Mouse (Mus musculus) embryonic facial prominence, embryonic 11.5 days (tissue): ENCODE measurements at regions not wholly inside any gene's neighbourhood (a gene's known extent, or its start where the extent isn't known, plus 50 kb on each side); places are given as distances from the start of the nearest gene placed in this dataset.

Source experiments
- ATAC-seq: fragments of 200-750 bp; cut with Nextera tagmentation; replicated peaks from 2 replicates; pipeline ENCODE4 v1.8.0; 2017; ENCODE audit warnings: low read depth; ENCODE audit not compliant: insufficient number of reproducible peaks, low FRiP score, low TSS enrichment
- DNase-seq: peaks from one replicate; pipeline ENCODE4 v3.0.0-alpha.2; 2015; ENCODE audit warnings: low spot score
- H3K27ac ChIP-seq: fragments of 300-500 bp; sonication (generic); replicated peaks from 2 replicates; pipeline ENCODE4 v1.5.1; 2014; ENCODE audit warnings: mild to moderate bottlenecking, low read depth, low read length, control low read depth
- H3K27me3 ChIP-seq: fragments of 300-500 bp; sonication (generic); 2 replicates; pipeline ENCODE4 v1.6.1; 2014; ENCODE audit warnings: mild to moderate bottlenecking, low read length, moderate library complexity, mixed read lengths; ENCODE audit not compliant: control insufficient read depth, insufficient read depth
- H3K36me3 ChIP-seq: fragments of 300-500 bp; sonication (generic); replicated peaks from 2 replicates; pipeline ENCODE4 v1.6.1; 2014; ENCODE audit warnings: low read depth, mild to moderate bottlenecking, low read length, moderate library complexity, mixed read lengths; ENCODE audit not compliant: control insufficient read depth, insufficient read depth
- H3K4me1 ChIP-seq: fragments of 300-500 bp; sonication (generic); 2 replicates; pipeline ENCODE4 v1.6.1; 2014; ENCODE audit warnings: low read length, mixed read lengths; ENCODE audit not compliant: control insufficient read depth, insufficient read depth
- H3K4me2 ChIP-seq: fragments of 300-500 bp; sonication (generic); 2 replicates; pipeline ENCODE4 v1.6.1; 2014; ENCODE audit warnings: low read depth, mild to moderate bottlenecking, control low read depth, low read length, moderate library complexity
- H3K4me3 ChIP-seq: fragments of 300-500 bp; sonication (generic); 2 replicates; pipeline ENCODE4 v1.5.1; 2014; ENCODE audit warnings: low read depth, low read length, control low read depth
- H3K9ac ChIP-seq: fragments of 300-500 bp; sonication (generic); replicated peaks from 2 replicates; pipeline ENCODE4 v1.6.1; 2014; ENCODE audit warnings: mild to moderate bottlenecking, control low read depth, low read length
- H3K9me3 ChIP-seq: fragments of 300-500 bp; sonication (generic); replicated peaks from 2 replicates; pipeline ENCODE4 v1.6.1; 2016; ENCODE audit warnings: mild to moderate bottlenecking, low read length, inconsistent platforms, mixed read lengths; ENCODE audit not compliant: control insufficient read depth
- WGBS: fragments of 180-500 bp; shearing (Covaris S2); extraction: QIAGEN DNeasy Blood & Tissue Kit; methylation state at CpG from one replicate; pipeline ENCODE4 v1.1.7; 2014; 5-methylcytosine and 5-hydroxymethylcytosine counted together

GRCm38 (mm10) chr13:53664631-53665230 is 191.9 kb upstream of the Msx2 start:
- Histone ChIP-seq H3K9ac (no peak overlapping the region), H3K4me2 (no peak overlapping the region), H3K27ac (no peak overlapping the region), H3K27me3 (no peaks in the 10 kb centered on the region), H3K36me3 (no peaks in the 10 kb centered on the region), H3K9me3 (no peaks in the 10 kb centered on the region), H3K4me3 (no peak overlapping the region), H3K4me1 (no peaks in the 10 kb centered on the region)
- no peak for ATAC-seq
- 90% methylated on average over 7 of the region's 7 CpGs for WGBS
- no peak for DNase-seq

GRCm38 (mm10) chr13:53652826-53653225 is 180.0 kb upstream of the Msx2 start:
- no peak overlapping the region for H3K27ac ChIP-seq
- no peaks in the 10 kb centered on the region for H3K9me3 ChIP-seq
- DNase-seq, result no peak
- H3K27me3 ChIP-seq, result no peaks in the 10 kb centered on the region
- H3K4me3 ChIP-seq, result no peak overlapping the region
- H3K36me3 ChIP-seq, result no peaks in the 10 kb centered on the region
- H3K4me2 ChIP-seq, result no peak overlapping the region
- WGBS, result 46% methylated on average over 4 of the region's 4 CpGs
- no peak overlapping the region for H3K9ac ChIP-seq
- H3K4me1 ChIP-seq, result no peaks in the 10 kb centered on the region
- ATAC-seq, result no peak

GRCm38 (mm10) chr13:53648353-53648752 is 175.5 kb upstream of the Msx2 start:
- Histone ChIP-seq H3K9ac (no peak overlapping the region), H3K27ac (no peak overlapping the region), H3K9me3 (no peaks in the 10 kb centered on the region), H3K4me2 (no peak overlapping the region), H3K27me3 (no peaks in the 10 kb centered on the region), H3K36me3 (no peaks in the 10 kb centered on the region), H3K4me1 (no peaks in the 10 kb centered on the region), H3K4me3 (no peak overlapping the region)
- DNase-seq, result no peak
- no peak for ATAC-seq
- WGBS, result 93% methylated on average over 15 of the region's 15 CpGs

GRCm38 (mm10) chr13:53642557-53642956 is 169.7 kb upstream of the Msx2 start:
- Histone ChIP-seq H3K9ac (no peak overlapping the region), H3K36me3 (no peaks in the 10 kb centered on the region), H3K9me3 (no peaks in the 10 kb centered on the region), H3K27me3 (no peaks in the 10 kb centered on the region), H3K4me1 (no peaks in the 10 kb centered on the region), H3K4me2 (no peak overlapping the region), H3K27ac (no peak overlapping the region), H3K4me3 (no peak overlapping the region)
- ATAC-seq (no peak), DNase-seq (no peak)
- WGBS, result 74% methylated on average over 5 of the region's 5 CpGs

GRCm38 (mm10) chr13:53639584-53639983 is 166.7 kb upstream of the Msx2 start:
- no peak overlapping the region for H3K4me3 ChIP-seq
- 83% methylated on average over 5 of the region's 5 CpGs for WGBS

GRCm38 (mm10) chr13:53639115-53639514 is 166.2 kb upstream of the Msx2 start:
- no peak overlapping the region for H3K4me3 ChIP-seq
- H3K27ac ChIP-seq, result no peak overlapping the region
- no peak overlapping the region for H3K4me2 ChIP-seq
- no peaks in the 10 kb centered on the region for H3K36me3 ChIP-seq
- H3K9me3 ChIP-seq, result no peaks in the 10 kb centered on the region
- H3K4me1 ChIP-seq, result no peaks in the 10 kb centered on the region
- DNase-seq (no peak), ATAC-seq (no peak)
- no peaks in the 10 kb centered on the region for H3K27me3 ChIP-seq
- H3K9ac ChIP-seq, result no peak overlapping the region
- WGBS, result 86% methylated on average over 10 of the region's 10 CpGs

More at GRCm38 (mm10) chr13:53639584-53639983, 166.7 kb upstream of the Msx2 start:
- Histone ChIP-seq H3K9me3 (no peaks in the 10 kb centered on the region), H3K27me3 (no peaks in the 10 kb centered on the region), H3K4me2 (no peak overlapping the region), H3K9ac (no peak overlapping the region), H3K4me1 (no peaks in the 10 kb centered on the region), H3K36me3 (no peaks in the 10 kb centered on the region), H3K27ac (no peak overlapping the region)
- DNase-seq (no peak), ATAC-seq (no peak)

- no peaks in the 10 kb centered on the region for H3K36me3 ChIP-seq
- no peaks in the 10 kb centered on the region for H3K27me3 ChIP-seq
- H3K9ac ChIP-seq, result no peak overlapping the region
- H3K4me3 ChIP-seq, result no peak overlapping the region
- WGBS, result 68% methylated on average over 5 of the region's 5 CpGs
- no peak for DNase-seq
- no peak for ATAC-seq
- no peak overlapping the region for H3K4me2 ChIP-seq
- no peaks in the 10 kb centered on the region for H3K4me1 ChIP-seq
- no peak overlapping the region for H3K27ac ChIP-seq
- H3K9me3 ChIP-seq, result no peaks in the 10 kb centered on the region
Measured at GRCm38 (mm10) chr13:53636011-53636410, 163.1 kb upstream of the Msx2 start.

- WGBS, result 61% methylated on average over 9 of the region's 9 CpGs
- Histone ChIP-seq H3K27me3 (no peaks in the 10 kb centered on the region), H3K4me3 (no peak overlapping the region), H3K4me2 (no peak overlapping the region), H3K4me1 (no peaks in the 10 kb centered on the region), H3K36me3 (no peaks in the 10 kb centered on the region), H3K27ac (no peak overlapping the region), H3K9me3 (no peaks in the 10 kb centered on the region), H3K9ac (no peak overlapping the region)
- no peak for ATAC-seq
- no peak for DNase-seq
Measured at GRCm38 (mm10) chr13:53634637-53635203, 161.8 kb upstream of the Msx2 start.
